ENCODE assay signal across 8 mouse cellular contexts in the genomic region with DNA sequence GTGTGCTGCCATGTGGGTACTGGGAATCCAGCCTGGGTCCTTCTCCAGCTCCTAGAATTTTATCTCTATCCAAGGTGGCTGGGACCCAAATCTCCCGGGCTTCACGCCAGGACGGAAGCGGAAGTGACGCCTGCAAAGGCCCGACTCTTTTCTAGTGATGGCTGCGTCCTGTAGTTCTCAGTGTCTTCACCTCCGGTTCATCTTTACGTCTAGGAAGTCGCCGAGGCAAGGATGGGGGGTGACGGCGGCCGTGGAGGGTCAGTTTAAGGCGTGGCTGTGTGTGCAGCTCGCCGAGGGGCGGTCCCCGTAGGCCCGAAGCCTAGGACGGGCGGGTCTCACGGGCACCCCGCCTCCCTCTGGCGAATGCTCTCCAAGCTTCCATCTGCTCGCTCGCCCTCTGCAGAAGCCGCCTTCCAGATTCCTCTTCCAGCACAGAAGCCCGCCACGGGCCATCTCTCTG. TPM values are rescaled to one million over a fixed set of nuclear protein-coding genes. Genes with fewer than 3 reads are reported as not detected.
DNase-seq lines count a peak whose midpoint lies in the region; ATAC-seq lines count a peak whose summit lies in the region.

Zfp846 (plus strand) TSS at position 117 of the 460 bp plus-strand sequence.

- peak within 1 kb of the TSS; percentile 61 for H3K4me3 ChIP-seq in hindbrain, embryonic 12.5 days

- peaks cover 18% of the 10 kb centered on the region; the same call in 1 of the 2 replicates for H3K36me3 ChIP-seq in hindbrain, embryonic 12.5 days

- peak within 1 kb of the TSS; percentile 58 for H3K4me2 ChIP-seq in hindbrain, embryonic 12.5 days (replicated peaks)

- peak within 1 kb of the TSS; percentile 93 for H3K27ac ChIP-seq in hindbrain, embryonic 12.5 days

- H3K4me1 ChIP-seq in hindbrain, embryonic 12.5 days = no peaks in the 10 kb centered on the region

- H3K9me3 ChIP-seq in hindbrain, embryonic 12.5 days (replicated peaks) = no peaks in the 10 kb centered on the region

- peaks cover 19% of the 10 kb centered on the region for H3K27me3 ChIP-seq in hindbrain, embryonic 12.5 days

- H3K9ac ChIP-seq in hindbrain, embryonic 12.5 days = peak within 1 kb of the TSS; percentile 68

- peak; percentile 97 for ATAC-seq in hindbrain, embryonic 12.5 days (ENCODE audit: low FRiP score)

- 1% methylated on average over 30 of the region's 30 CpGs for WGBS in hindbrain, embryonic 12.5 days

- peak; percentile 96 for DNase-seq in NIH3T3 (ENCODE audit: low read depth)
- peak; percentile 99 for DNase-seq in cerebellum, postnatal 10 days
- DNase-seq in frontal cortex, postnatal 10 days (ENCODE audit: low spot score in 2 of 2) = peak; percentile 99
- peak; percentile 97 to 99 for DNase-seq in layer of hippocampus, postnatal 14 days (ENCODE audit: low spot score in 2 of 2)
- DNase-seq in lung, postnatal 14 days = peak; percentile 98
- DNase-seq in retina, adult 2 months (ENCODE audit: low read depth, low spot score) = peak; percentile 95
- peak; percentile 96 to 97 for DNase-seq in thymus, postnatal 36 days

RNA-seq across cellular contexts. Expression of gene Zfp846, which starts in this region (rescaled TPM):
- 30.6 and 34.8 TPM in 2 replicates for polyA plus RNA-seq in hindbrain, embryonic 12.5 days (2016; fragmentation: Nextera tagmentation; extraction: Ambion mirVana)
- 10 to 100 TPM; 20.6 to 22.8 TPM for total RNA-seq in layer of hippocampus, postnatal 14 days (2021)

Comparison
In these comparisons a context has a peak if more than half of its experiments do, and no peak if none do; other contexts are left out.
1. Peak in every context shown above with its lines: DNase-seq, ATAC-seq, H3K4me3 ChIP-seq and H3K27ac ChIP-seq.